Mouse (Mus musculus): ENCODE data around the gene Znrf4.

- TF ChIP-seq CTCF (IDR thresholded peaks at IDR 0.05; ENCODE audit: low read depth, low read length) (no peak), POLR2A (IDR thresholded peaks at IDR 0.05; ENCODE audit: extremely low read depth, insufficient read depth, low read length) (no peak)
Measured at GRCm38 (mm10) chr17:56471136-56471535, 41.1 kb downstream of the Znrf4 start.
